Mouse (Mus musculus) erythroblast, embryonic 14.5 days (primary cell): ENCODE measurements at regions not wholly inside any gene's neighbourhood (a gene's known extent, or its start where the extent isn't known, plus 50 kb on each side); places are given as distances from the start of the nearest gene placed in this dataset.

Source experiments
- GATA1 ChIP-seq: IDR thresholded peaks from 2 replicates; pipeline ENCODE4 v1.6.1; 2012; ENCODE audit warnings: low read length, inconsistent platforms, mixed read lengths
- TAL1 ChIP-seq: IDR thresholded peaks from 3 replicates; pipeline ENCODE4 v1.6.1; 2012; ENCODE audit warnings: low read length, inconsistent platforms, mixed read lengths

DNA sequence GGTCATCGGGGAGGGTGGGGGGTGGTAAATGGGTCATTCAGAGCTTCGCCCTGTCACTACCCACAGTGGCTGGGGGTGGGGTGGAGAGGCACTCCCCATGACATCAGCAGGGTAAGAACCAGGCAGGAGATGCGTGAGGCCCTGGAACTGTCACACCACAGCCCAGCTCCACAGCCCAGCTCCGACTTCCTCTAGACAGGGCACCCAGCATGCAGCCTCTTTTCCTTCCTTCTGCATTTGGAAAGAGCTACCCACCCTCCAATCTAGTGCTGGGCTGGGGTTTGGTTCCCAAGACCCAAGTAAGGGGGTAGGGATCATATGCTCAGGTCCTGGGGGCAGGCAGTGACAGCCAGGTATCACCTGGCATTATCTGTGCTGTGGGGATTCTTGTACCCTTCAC is 69.5 kb downstream of the Zfp36l2 start:
- TF ChIP-seq GATA1, result no peak
- TF ChIP-seq TAL1, result no peak
